Mouse (Mus musculus): ENCODE measurements at regions not wholly inside any gene's neighbourhood (a gene's known extent, or its start where the extent isn't known, plus 50 kb on each side); places are given as distances from the start of the nearest gene placed in this dataset.
A peak's percentile ranks its signal among the peaks of the same experiment; 100 is the strongest.

DNA sequence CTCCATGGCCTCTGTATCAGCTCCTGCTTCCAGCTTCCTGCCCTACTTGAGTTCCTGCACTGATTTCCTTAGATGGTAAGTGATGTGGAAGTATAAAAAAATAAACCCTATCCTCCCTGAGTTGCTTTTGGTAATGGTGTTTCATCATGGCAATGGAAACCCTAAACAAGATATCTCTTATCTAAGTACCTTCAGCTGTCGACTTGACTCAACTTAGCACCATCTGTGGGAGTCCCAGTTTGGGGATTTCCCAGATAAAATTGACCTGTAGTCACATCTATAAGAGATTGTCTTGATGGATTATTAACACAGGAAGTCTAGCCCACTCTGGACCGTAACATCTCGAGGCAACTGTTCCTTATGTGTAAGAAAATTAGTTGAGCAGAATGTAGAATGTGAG, 570.2 kb upstream of the Gm10306 start:
- no peak for DNase-seq

- DNase-seq: no peak
Observed at GRCm38 (mm10) chr4:93990273-93990869, 566.0 kb upstream of the Gm10306 start.

- DNase-seq: no peak
Observed at GRCm38 (mm10) chr4:94005818-94006217, 550.5 kb upstream of the Gm10306 start.

DNA sequence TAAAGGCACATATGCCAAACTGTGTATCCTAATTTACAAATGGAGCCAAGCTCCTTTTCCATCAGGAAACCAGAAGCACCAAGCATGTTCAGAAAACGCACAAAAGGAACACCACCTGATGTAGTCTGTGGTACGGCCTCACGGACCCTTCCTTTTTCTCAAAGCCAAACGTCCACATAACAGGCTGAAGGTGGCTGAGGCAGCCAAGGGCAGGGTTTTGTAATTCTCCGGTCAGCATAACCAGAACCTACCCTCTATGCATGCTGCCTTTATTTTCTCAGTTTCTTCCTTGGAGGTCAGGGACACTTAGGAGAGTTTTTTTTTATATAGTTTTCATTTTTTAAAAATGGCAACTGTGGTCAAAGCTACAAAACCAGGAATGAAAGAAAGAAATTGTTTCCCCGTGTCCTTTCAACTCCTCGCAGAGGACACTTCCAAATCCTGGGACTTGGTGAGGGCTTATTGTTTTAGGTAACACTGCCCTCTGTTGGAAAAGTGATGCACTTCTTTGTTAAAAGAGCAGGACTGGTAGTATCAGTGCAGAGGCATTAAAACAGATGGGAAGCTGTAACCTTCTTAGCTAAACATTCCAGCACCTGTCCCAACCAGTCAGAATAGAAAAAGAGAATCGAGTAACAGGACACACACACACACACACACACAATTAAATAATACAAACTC, 549.1 kb upstream of the Gm10306 start:
- DNase-seq: peak; percentile 1

DNA sequence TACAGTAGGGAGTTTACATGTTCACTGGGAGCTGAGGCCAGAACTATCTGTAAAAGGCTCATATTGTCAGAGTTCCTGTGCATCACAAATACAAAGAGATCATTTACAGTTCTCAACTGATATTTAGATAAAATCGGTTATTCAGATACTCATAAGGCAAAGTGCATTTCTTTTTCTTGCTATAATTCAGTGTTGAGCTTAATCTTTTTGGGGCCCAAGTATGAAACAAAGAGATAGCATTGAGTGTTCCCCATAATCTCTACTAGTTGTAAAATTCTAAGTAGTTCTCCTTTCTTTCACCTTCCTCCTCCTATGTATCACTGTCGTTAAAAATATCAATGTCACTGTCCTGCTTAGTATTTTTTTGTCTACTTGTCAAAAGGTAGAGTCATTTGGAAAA, 540.6 kb upstream of the Gm10306 start:
- DNase-seq: no peak

GRCm38 (mm10) chr4:94017702-94018101, 538.6 kb upstream of the Gm10306 start:
- no peak for DNase-seq

DNA sequence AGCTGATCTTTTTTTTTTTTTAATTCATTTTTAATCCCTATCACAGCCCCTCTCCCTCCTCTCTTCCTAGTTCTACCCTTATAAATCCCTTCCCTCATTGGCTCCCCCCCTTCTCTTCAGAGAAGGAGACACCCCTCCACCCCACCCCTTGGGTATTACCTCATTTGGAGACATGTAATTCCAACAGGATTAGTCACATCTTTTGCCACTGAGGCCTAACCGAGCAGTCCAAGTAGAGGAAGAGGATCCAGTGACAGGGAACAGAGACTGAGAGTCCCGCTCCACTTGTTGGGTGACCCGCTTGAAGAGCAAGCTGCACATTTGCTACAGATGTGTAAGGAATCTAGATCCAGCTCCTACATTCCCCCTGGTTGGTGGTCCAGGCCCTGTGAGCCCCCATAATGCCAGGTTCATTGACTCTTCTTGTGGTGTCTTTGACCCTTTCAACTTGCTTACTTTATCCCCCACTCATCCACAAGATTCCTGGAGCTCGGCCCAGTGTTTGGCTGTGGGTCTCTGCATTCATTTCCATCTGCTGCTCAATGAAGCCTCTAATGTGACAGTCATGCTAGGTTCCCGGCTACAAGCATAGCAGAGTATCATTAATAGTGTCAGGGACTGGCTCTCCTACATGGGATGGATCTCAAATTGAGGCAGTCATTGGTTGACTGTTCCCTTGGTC, 506.6 kb upstream of the Gm10306 start:
- DNase-seq: no peak

DNA sequence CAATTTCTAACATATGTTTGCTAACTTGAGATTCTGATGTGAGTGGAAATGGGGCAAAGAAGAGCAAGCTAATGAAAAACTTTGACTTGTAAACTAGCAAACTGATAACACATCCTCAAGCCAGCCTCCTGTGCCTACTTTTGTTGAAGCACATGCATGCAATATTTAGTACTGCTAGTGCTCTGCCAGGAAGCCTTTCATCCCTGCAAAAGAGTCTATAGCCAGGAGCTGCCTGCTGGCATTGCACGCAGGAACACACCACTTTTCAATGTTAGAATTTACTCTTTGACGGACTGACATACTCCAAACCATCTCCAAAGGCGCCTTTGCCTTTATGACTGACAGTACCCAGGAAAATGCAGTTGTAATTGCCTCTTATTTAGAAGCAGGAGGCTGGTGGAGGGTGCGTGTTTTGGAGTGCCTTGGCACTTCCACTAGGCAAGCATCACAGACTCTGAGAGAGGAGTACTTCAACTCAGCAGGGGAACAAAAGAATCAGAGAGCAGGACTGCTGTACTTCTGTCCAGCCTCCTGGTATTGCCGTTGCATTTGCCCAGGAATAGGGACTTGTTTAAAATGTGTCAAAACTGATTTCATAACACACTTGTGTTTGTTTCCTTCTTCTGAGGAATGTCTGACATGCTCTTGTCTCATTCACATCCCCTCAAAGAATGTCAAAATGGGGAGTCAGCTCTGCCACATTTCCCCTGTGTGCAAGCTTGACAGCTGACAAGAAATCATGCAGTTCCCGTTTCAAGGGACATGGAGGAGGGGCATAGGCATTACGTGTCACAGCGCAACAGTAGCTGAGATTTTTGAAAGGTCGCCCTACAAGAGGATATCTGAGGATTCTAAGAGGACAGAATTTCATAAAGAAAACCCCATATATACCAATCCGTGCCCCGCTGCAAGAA, 503.8 kb upstream of the Gm10306 start:
- no peak for DNase-seq

GRCm38 (mm10) chr4:94073178-94073870, 483.0 kb upstream of the Gm10306 start:
- DNase-seq: no peak

- DNase-seq: no peak
Observed at GRCm38 (mm10) chr4:94082839-94083238, 473.5 kb upstream of the Gm10306 start.

DNA sequence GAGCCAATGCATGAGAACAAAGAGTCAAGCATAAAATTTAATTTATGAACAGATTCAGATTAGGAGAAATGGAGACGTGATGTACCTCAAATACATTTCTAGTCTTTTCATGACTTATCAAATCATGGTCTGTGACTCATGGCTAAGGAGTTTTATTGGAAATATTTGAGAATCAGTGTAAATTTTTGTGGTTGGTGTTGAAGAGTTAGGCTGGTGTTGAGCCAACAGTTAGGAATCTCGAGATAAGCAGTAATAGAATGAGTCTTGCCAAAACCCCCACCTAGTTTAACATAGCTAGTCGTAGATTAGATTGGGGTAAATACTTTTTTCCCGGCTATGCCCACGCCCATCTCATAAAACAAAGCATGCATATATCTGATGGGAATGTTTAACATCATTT, 462.0 kb upstream of the Gm10306 start:
- DNase-seq: no peak

GRCm38 (mm10) chr4:94106941-94107340, 449.4 kb upstream of the Gm10306 start:
- DNase-seq: no peak

DNA sequence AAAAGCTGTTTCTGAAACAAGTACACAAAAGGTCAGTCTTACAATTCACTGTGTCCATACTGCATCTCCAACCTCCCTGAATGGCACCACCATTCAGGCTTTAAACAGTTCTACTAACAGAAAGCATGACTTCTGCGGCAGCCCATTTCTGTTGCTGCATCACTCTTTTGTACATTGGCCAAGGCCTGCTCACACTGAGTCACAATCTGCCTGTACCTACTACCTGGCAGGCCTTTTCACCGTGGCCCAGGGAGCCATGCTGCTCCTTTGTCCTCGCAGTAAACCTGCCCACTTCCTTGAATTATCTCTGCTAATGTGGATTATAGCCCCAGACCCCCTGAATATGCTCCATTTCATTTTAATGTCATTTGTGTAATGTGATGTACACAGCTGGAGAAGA, 439.5 kb upstream of the Gm10306 start:
- DNase-seq: no peak

GRCm38 (mm10) chr4:94124177-94124576, 432.2 kb upstream of the Gm10306 start:
- DNase-seq: no peak

GRCm38 (mm10) chr4:94137921-94138320, 418.4 kb upstream of the Gm10306 start:
- DNase-seq: no peak

DNA sequence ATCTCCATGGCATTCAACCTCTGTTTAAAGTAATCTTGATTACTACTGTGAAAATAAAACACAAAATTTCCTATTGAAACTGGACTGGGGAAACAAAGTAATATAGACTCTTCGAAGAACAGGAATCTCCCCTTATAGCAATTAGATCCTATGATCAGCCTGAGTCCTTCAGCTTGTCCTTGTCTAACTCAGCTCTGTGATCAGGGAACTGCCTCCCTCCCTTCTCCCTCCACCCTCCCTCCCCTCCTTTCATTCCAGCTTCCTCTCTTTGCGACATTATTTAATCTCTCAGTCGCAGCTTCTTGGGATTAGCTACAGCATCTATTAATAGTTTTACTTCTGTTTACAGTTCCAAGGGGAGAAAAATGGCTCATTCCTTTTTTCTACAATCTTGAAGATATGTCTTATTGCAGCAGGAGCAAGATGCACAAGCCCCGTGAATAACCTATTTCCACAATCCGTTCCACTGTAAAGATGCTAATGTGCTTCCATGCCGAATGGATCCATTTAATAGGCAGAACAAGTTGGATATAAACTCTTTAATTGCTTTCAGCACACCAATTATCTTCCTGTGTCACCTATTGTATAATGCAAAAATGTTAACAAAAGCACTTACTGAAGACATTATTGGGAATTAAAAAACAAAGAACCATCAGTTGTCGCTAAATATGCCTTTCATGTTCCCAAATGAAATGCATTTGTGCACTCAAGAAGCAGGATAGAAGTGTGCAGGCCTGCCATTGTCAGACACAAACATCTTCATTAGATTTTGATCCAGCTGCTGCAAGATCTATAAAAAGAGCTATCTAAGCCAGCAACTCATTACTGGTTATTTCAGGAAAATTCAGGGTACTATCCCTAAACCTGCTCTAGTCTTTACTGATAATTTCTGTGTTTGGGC, 411.2 kb upstream of the Gm10306 start:
- no peak for DNase-seq

DNA sequence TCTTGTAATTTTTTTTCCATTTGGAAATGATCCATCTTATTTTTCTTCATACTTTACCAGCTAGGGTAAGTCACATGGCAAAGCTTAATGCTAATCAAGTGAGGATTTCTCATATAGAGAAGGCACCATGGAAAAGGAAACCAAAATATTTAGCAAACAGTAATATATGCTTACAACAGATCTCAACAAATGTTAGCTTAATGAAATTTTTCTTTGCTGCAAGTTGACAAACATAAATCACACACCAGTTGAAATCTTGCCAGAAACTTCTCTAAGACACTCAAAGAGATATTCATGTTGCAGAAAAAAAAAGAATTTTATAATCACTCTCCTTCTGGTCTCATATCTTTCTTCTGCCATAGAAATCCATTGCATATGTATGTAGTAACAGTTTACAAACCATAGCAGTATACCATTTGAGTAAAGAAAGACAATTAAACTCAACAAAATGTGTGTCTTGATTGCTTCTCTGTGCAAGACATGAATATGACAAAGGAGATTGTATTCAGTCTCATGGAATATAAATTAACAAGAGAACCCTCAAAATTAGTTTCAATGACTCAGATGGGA, 408.3 kb upstream of the Gm10306 start:
- DNase-seq: no peak

GRCm38 (mm10) chr4:94149056-94149455, 407.3 kb upstream of the Gm10306 start:
- DNase-seq: no peak

- DNase-seq: no peak
Observed at GRCm38 (mm10) chr4:94160620-94161019, 395.7 kb upstream of the Gm10306 start.

- no peak for DNase-seq
Observed at GRCm38 (mm10) chr4:94173096-94173495, 383.2 kb upstream of the Gm10306 start.

- no peak for DNase-seq
Observed at GRCm38 (mm10) chr4:94186997-94187396, 369.3 kb upstream of the Gm10306 start.
